Mouse (Mus musculus): Measurements from ENCODE around the gene Sar1a. TPM values are rescaled to one million over a fixed set of nuclear protein-coding genes. Genes with fewer than 3 reads are reported as not detected.

Sar1a gene
- polyA plus RNA-seq, 1 experiment from 2014 or later = 166 TPM

- Histone ChIP-seq H3K4me1 (replicated peaks; ENCODE audit: control insufficient read depth, insufficient read depth, low read length) (no peaks in the 10 kb centered on the region), H3K9ac (ENCODE audit: low read depth, low read length) (no peak overlapping the region), H3K4me3 (ENCODE audit: low read depth, low read length) (no peak overlapping the region), H3K36me3 (ENCODE audit: control insufficient read depth, insufficient read depth, low read length) (0 out of 2 replicates have a peak, but pooled peaks cover 2% of the 10 kb centered on the region), H3K27me3 (replicated peaks; ENCODE audit: control insufficient read depth, insufficient read depth, low read length) (no peaks in the 10 kb centered on the region), H3K4me2 (no peak overlapping the region), H3K27ac (ENCODE audit: low read depth, low read length) (no peak overlapping the region), H3K9me3 (ENCODE audit: control insufficient read depth, low read length) (no peaks in the 10 kb centered on the region)
- 43% methylated on average over 3 of the region's 3 CpGs for WGBS
- DNase-seq (ENCODE audit: low spot score) (no peak), ATAC-seq (replicated peaks; ENCODE audit: low FRiP score) (no peak)
Observed at GRCm38 (mm10) chr10:61734377-61734776, 54.3 kb downstream of the Sar1a start.

- ATAC-seq (replicated peaks; ENCODE audit: low FRiP score) (no peak), DNase-seq (ENCODE audit: low spot score) (no peak)
- H3K4me3 ChIP-seq (ENCODE audit: low read depth, low read length) = no peak overlapping the region
- H3K9ac ChIP-seq (ENCODE audit: low read depth, low read length) = no peak overlapping the region
- H3K4me2 ChIP-seq = no peak overlapping the region
- H3K4me1 ChIP-seq (replicated peaks; ENCODE audit: control insufficient read depth, insufficient read depth, low read length) = no peaks in the 10 kb centered on the region
- H3K36me3 ChIP-seq (ENCODE audit: control insufficient read depth, insufficient read depth, low read length) = peaks cover 4% of the 10 kb centered on the region
- H3K27me3 ChIP-seq (replicated peaks; ENCODE audit: control insufficient read depth, insufficient read depth, low read length) = no peaks in the 10 kb centered on the region
- WGBS = 75% methylated on average over 10 of the region's 10 CpGs
- no peaks in the 10 kb centered on the region for H3K9me3 ChIP-seq (ENCODE audit: control insufficient read depth, low read length)
- no peak overlapping the region for H3K27ac ChIP-seq (ENCODE audit: low read depth, low read length)
Observed at GRCm38 (mm10) chr10:61736671-61737078, 56.6 kb downstream of the Sar1a start.

- Histone ChIP-seq H3K4me1 (replicated peaks; ENCODE audit: control insufficient read depth, insufficient read depth, low read length) (no peaks in the 10 kb centered on the region), H3K27me3 (replicated peaks; ENCODE audit: control insufficient read depth, insufficient read depth, low read length) (no peaks in the 10 kb centered on the region), H3K4me3 (ENCODE audit: low read depth, low read length) (no peak overlapping the region), H3K4me2 (no peak overlapping the region), H3K9ac (ENCODE audit: low read depth, low read length) (no peak overlapping the region), H3K9me3 (ENCODE audit: control insufficient read depth, low read length) (no peaks in the 10 kb centered on the region), H3K36me3 (ENCODE audit: control insufficient read depth, insufficient read depth, low read length) (peaks cover 7% of the 10 kb centered on the region), H3K27ac (ENCODE audit: low read depth, low read length) (no peak overlapping the region)
- DNase-seq (ENCODE audit: low spot score) = no peak
- 89% methylated on average over 1 of the region's 1 CpGs for WGBS
- ATAC-seq (replicated peaks; ENCODE audit: low FRiP score) = no peak
Observed at GRCm38 (mm10) chr10:61737537-61737936, 57.4 kb downstream of the Sar1a start.

GRCm38 (mm10) chr10:61738126-61738525 is 58.0 kb downstream of the Sar1a start:
- no peak overlapping the region for H3K4me3 ChIP-seq (ENCODE audit: low read depth, low read length)
- ATAC-seq (replicated peaks; ENCODE audit: low FRiP score) (no peak), DNase-seq (ENCODE audit: low spot score) (no peak)
- no peaks in the 10 kb centered on the region for H3K4me1 ChIP-seq (replicated peaks; ENCODE audit: control insufficient read depth, insufficient read depth, low read length)
- WGBS = 83% methylated on average over 4 of the region's 4 CpGs
- no peaks in the 10 kb centered on the region for H3K27me3 ChIP-seq (replicated peaks; ENCODE audit: control insufficient read depth, insufficient read depth, low read length)
- H3K36me3 ChIP-seq (ENCODE audit: control insufficient read depth, insufficient read depth, low read length) = peaks cover 7% of the 10 kb centered on the region
- no peaks in the 10 kb centered on the region for H3K9me3 ChIP-seq (ENCODE audit: control insufficient read depth, low read length)
- H3K4me2 ChIP-seq = no peak overlapping the region
- no peak overlapping the region for H3K9ac ChIP-seq (ENCODE audit: low read depth, low read length)
- no peak overlapping the region for H3K27ac ChIP-seq (ENCODE audit: low read depth, low read length)

- WGBS = 78% methylated on average over 1 of the region's 1 CpGs
- H3K4me3 ChIP-seq (ENCODE audit: low read depth, low read length) = no peak overlapping the region
- H3K4me1 ChIP-seq (replicated peaks; ENCODE audit: control insufficient read depth, insufficient read depth, low read length) = no peaks in the 10 kb centered on the region
- ATAC-seq (replicated peaks; ENCODE audit: low FRiP score) = no peak
- no peaks in the 10 kb centered on the region for H3K27me3 ChIP-seq (replicated peaks; ENCODE audit: control insufficient read depth, insufficient read depth, low read length)
- peaks cover 20% of the 10 kb centered on the region for H3K36me3 ChIP-seq (ENCODE audit: control insufficient read depth, insufficient read depth, low read length)
- H3K4me2 ChIP-seq = no peak overlapping the region
- H3K27ac ChIP-seq (ENCODE audit: low read depth, low read length) = no peak overlapping the region
- DNase-seq (ENCODE audit: low spot score) = no peak
- H3K9me3 ChIP-seq (ENCODE audit: control insufficient read depth, low read length) = 0 out of 2 replicates have a peak, but pooled peaks cover 2% of the 10 kb centered on the region
- H3K9ac ChIP-seq (ENCODE audit: low read depth, low read length) = no peak overlapping the region
Observed at GRCm38 (mm10) chr10:61741306-61741705, 61.2 kb downstream of the Sar1a start.

- Histone ChIP-seq H3K27me3 (replicated peaks; ENCODE audit: control insufficient read depth, insufficient read depth, low read length) (no peaks in the 10 kb centered on the region), H3K4me3 (ENCODE audit: low read depth, low read length) (no peak overlapping the region), H3K27ac (ENCODE audit: low read depth, low read length) (no peak overlapping the region), H3K36me3 (ENCODE audit: control insufficient read depth, insufficient read depth, low read length) (peaks cover 20% of the 10 kb centered on the region), H3K9me3 (ENCODE audit: control insufficient read depth, low read length) (0 out of 2 replicates have a peak, but pooled peaks cover 2% of the 10 kb centered on the region), H3K4me2 (no peak overlapping the region), H3K9ac (ENCODE audit: low read depth, low read length) (no peak overlapping the region), H3K4me1 (replicated peaks; ENCODE audit: control insufficient read depth, insufficient read depth, low read length) (no peaks in the 10 kb centered on the region)
- DNase-seq (ENCODE audit: low spot score) (no peak), ATAC-seq (replicated peaks; ENCODE audit: low FRiP score) (no peak)
- 77% methylated on average over 4 of the region's 4 CpGs for WGBS
Observed at GRCm38 (mm10) chr10:61741873-61742272, 61.8 kb downstream of the Sar1a start.

- no peak overlapping the region for H3K9ac ChIP-seq (ENCODE audit: low read depth, low read length)
- ATAC-seq (replicated peaks; ENCODE audit: low FRiP score) (no peak), DNase-seq (ENCODE audit: low spot score) (no peak)
- H3K9me3 ChIP-seq (ENCODE audit: control insufficient read depth, low read length) = 0 out of 2 replicates have a peak, but pooled peaks cover 2% of the 10 kb centered on the region
- no peaks in the 10 kb centered on the region for H3K4me1 ChIP-seq (replicated peaks; ENCODE audit: control insufficient read depth, insufficient read depth, low read length)
- 90% methylated on average over 8 of the region's 8 CpGs for WGBS
- H3K4me2 ChIP-seq = no peak overlapping the region
- H3K27me3 ChIP-seq (replicated peaks; ENCODE audit: control insufficient read depth, insufficient read depth, low read length) = no peaks in the 10 kb centered on the region
- H3K27ac ChIP-seq (ENCODE audit: low read depth, low read length) = no peak overlapping the region
- no peak overlapping the region for H3K4me3 ChIP-seq (ENCODE audit: low read depth, low read length)
- H3K36me3 ChIP-seq (ENCODE audit: control insufficient read depth, insufficient read depth, low read length) = peaks cover 20% of the 10 kb centered on the region
Observed at GRCm38 (mm10) chr10:61742336-61742735, 62.2 kb downstream of the Sar1a start.

Other genes starting within 250 kb of the Sar1a start
- gene Eif4ebp2, start 227.6 kb upstream of the Sar1a start, polyA plus RNA-seq (2014; fragmentation: Nextera tagmentation; extraction: Ambion mirVana) = 27.1 and 33.3 TPM in 2 replicates
- gene Lrrc20, start 204.5 kb upstream of the Sar1a start, polyA plus RNA-seq (2014; fragmentation: Nextera tagmentation; extraction: Ambion mirVana) = 12.0 and 14.1 TPM in 2 replicates
- 0.10 TPM in 1 of 2 replicates, not detected in the other for gene Npffr1, start 84.8 kb upstream of the Sar1a start, polyA plus RNA-seq (2014; fragmentation: Nextera tagmentation; extraction: Ambion mirVana)
- 218 and 237 TPM in 2 replicates for gene Ppa1, start 31.7 kb upstream of the Sar1a start, polyA plus RNA-seq (2014; fragmentation: Nextera tagmentation; extraction: Ambion mirVana)
- gene Tysnd1, start 15.2 kb downstream of the Sar1a start, polyA plus RNA-seq (2014; fragmentation: Nextera tagmentation; extraction: Ambion mirVana) = 39.0 and 47.4 TPM in 2 replicates
- gene Aifm2, start 35.0 kb downstream of the Sar1a start, polyA plus RNA-seq (2014; fragmentation: Nextera tagmentation; extraction: Ambion mirVana) = 9.1 and 9.3 TPM in 2 replicates
- gene H2afy2, start 103.8 kb downstream of the Sar1a start, polyA plus RNA-seq (2014; fragmentation: Nextera tagmentation; extraction: Ambion mirVana) = 43.8 and 44.0 TPM in 2 replicates

All from liver, embryonic 11.5 days (tissue).